Mouse (Mus musculus): ENCODE measurements around the gene Fat1.

The Fat1 gene

GRCm38 (mm10) chr8:44932546-44933342 lies 2.5 kb upstream of the Fat1 start:
- H3K36me3 ChIP-seq (ENCODE audit: insufficient read depth, low read length), result no peaks in the 10 kb centered on the region
- peaks cover 29% of the 10 kb centered on the region for H3K9me3 ChIP-seq (ENCODE audit: low read length)
- peaks cover 27% of the 10 kb centered on the region for H3K27me3 ChIP-seq (ENCODE audit: insufficient read depth, low read length)
- H3K4me1 ChIP-seq (replicated peaks; ENCODE audit: low read depth, low read length), result peaks cover 22% of the 10 kb centered on the region
- no peak overlapping the region for H3K4me3 ChIP-seq (replicated peaks; ENCODE audit: low read length)
- no peak for TF ChIP-seq POU5F1 (IDR thresholded peaks at IDR 0.05; ENCODE audit: borderline replicate concordance, low read length)
- no peak for TF ChIP-seq CTCF (conservative IDR thresholded peaks at IDR 0.05; ENCODE audit: low read length)
- TF ChIP-seq NANOG (IDR thresholded peaks at IDR 0.05; ENCODE audit: borderline replicate concordance, low read length), result no peak

GRCm38 (mm10) chr8:44933478-44933877 lies 1.8 kb upstream of the Fat1 start:
- no peak overlapping the region for H3K4me3 ChIP-seq (replicated peaks; ENCODE audit: low read length)
- H3K9me3 ChIP-seq (ENCODE audit: low read length), result peaks cover 26% of the 10 kb centered on the region
- H3K27me3 ChIP-seq (ENCODE audit: insufficient read depth, low read length), result peaks cover 25% of the 10 kb centered on the region
- TF ChIP-seq NANOG (IDR thresholded peaks at IDR 0.05; ENCODE audit: borderline replicate concordance, low read length) (no peak), CTCF (conservative IDR thresholded peaks at IDR 0.05; ENCODE audit: low read length) (no peak), POU5F1 (IDR thresholded peaks at IDR 0.05; ENCODE audit: borderline replicate concordance, low read length) (no peak)
- peaks cover 22% of the 10 kb centered on the region for H3K4me1 ChIP-seq (replicated peaks; ENCODE audit: low read depth, low read length)
- no peaks in the 10 kb centered on the region for H3K36me3 ChIP-seq (ENCODE audit: insufficient read depth, low read length)

GRCm38 (mm10) chr8:44934416-44934815 lies 831 bp upstream of the Fat1 start:
- peaks cover 19% of the 10 kb centered on the region for H3K9me3 ChIP-seq (ENCODE audit: low read length)
- peaks cover 23% of the 10 kb centered on the region for H3K27me3 ChIP-seq (ENCODE audit: insufficient read depth, low read length)
- peaks cover 29% of the 10 kb centered on the region for H3K4me1 ChIP-seq (replicated peaks; ENCODE audit: low read depth, low read length)
- TF ChIP-seq CTCF (conservative IDR thresholded peaks at IDR 0.05; ENCODE audit: low read length), result no peak
- no peak for TF ChIP-seq NANOG (IDR thresholded peaks at IDR 0.05; ENCODE audit: borderline replicate concordance, low read length)
- TF ChIP-seq POU5F1 (IDR thresholded peaks at IDR 0.05; ENCODE audit: borderline replicate concordance, low read length), result no peak
- no peaks in the 10 kb centered on the region for H3K36me3 ChIP-seq (ENCODE audit: insufficient read depth, low read length)
- peak overlapping the region; percentile 91 for H3K4me3 ChIP-seq (replicated peaks; ENCODE audit: low read length)

GRCm38 (mm10) chr8:44935741-44936140 lies 494 bp downstream of the Fat1 start:
- TF ChIP-seq CTCF (conservative IDR thresholded peaks at IDR 0.05; ENCODE audit: low read length) (peak; percentile 56), NANOG (IDR thresholded peaks at IDR 0.05; ENCODE audit: borderline replicate concordance, low read length) (no peak), POU5F1 (IDR thresholded peaks at IDR 0.05; ENCODE audit: borderline replicate concordance, low read length) (no peak)
- H3K36me3 ChIP-seq (ENCODE audit: insufficient read depth, low read length), result peaks cover 5% of the 10 kb centered on the region
- H3K4me1 ChIP-seq (replicated peaks; ENCODE audit: low read depth, low read length), result peaks cover 38% of the 10 kb centered on the region
- peaks cover 9% of the 10 kb centered on the region for H3K9me3 ChIP-seq (ENCODE audit: low read length)
- peak overlapping the region; percentile 91 for H3K4me3 ChIP-seq (replicated peaks; ENCODE audit: low read length)
- H3K27me3 ChIP-seq (ENCODE audit: insufficient read depth, low read length), result peaks cover 24% of the 10 kb centered on the region

- TF ChIP-seq NANOG (IDR thresholded peaks at IDR 0.05; ENCODE audit: borderline replicate concordance, low read length) (no peak), POU5F1 (IDR thresholded peaks at IDR 0.05; ENCODE audit: borderline replicate concordance, low read length) (no peak), CTCF (conservative IDR thresholded peaks at IDR 0.05; ENCODE audit: low read length) (no peak)
- H3K4me3 ChIP-seq (replicated peaks; ENCODE audit: low read length), result peak overlapping the region; percentile 91
- H3K4me1 ChIP-seq (replicated peaks; ENCODE audit: low read depth, low read length), result peaks cover 45% of the 10 kb centered on the region
- peaks cover 5% of the 10 kb centered on the region for H3K9me3 ChIP-seq (ENCODE audit: low read length)
- peaks cover 25% of the 10 kb centered on the region for H3K27me3 ChIP-seq (ENCODE audit: insufficient read depth, low read length)
- peaks cover 13% of the 10 kb centered on the region for H3K36me3 ChIP-seq (ENCODE audit: insufficient read depth, low read length)
Observed at GRCm38 (mm10) chr8:44936481-44936961, 1.3 kb downstream of the Fat1 start.

GRCm38 (mm10) chr8:44937141-44937825 lies 2.0 kb downstream of the Fat1 start:
- peak overlapping the region; percentile 91 for H3K4me3 ChIP-seq (replicated peaks; ENCODE audit: low read length)

GRCm38 (mm10) chr8:44937905-44938642 lies 2.8 kb downstream of the Fat1 start:
- peaks cover 22% of the 10 kb centered on the region for H3K27me3 ChIP-seq (ENCODE audit: insufficient read depth, low read length)
- no peak for TF ChIP-seq POU5F1 (IDR thresholded peaks at IDR 0.05; ENCODE audit: borderline replicate concordance, low read length)
- TF ChIP-seq CTCF (conservative IDR thresholded peaks at IDR 0.05; ENCODE audit: low read length), result no peak
- TF ChIP-seq NANOG (IDR thresholded peaks at IDR 0.05; ENCODE audit: borderline replicate concordance, low read length), result no peak
- peak overlapping the region; percentile 91 for H3K4me3 ChIP-seq (replicated peaks; ENCODE audit: low read length)
- no peaks in the 10 kb centered on the region for H3K9me3 ChIP-seq (ENCODE audit: low read length)
- peaks cover 60% of the 10 kb centered on the region for H3K4me1 ChIP-seq (replicated peaks; ENCODE audit: low read depth, low read length)
- peaks cover 24% of the 10 kb centered on the region for H3K36me3 ChIP-seq (ENCODE audit: insufficient read depth, low read length)

More at GRCm38 (mm10) chr8:44937141-44937825, 2.0 kb downstream of the Fat1 start:
- TF ChIP-seq POU5F1 (IDR thresholded peaks at IDR 0.05; ENCODE audit: borderline replicate concordance, low read length), result peak; percentile 5; the same call in 1 of the 2 replicates
- TF ChIP-seq CTCF (conservative IDR thresholded peaks at IDR 0.05; ENCODE audit: low read length), result no peak
- H3K9me3 ChIP-seq (ENCODE audit: low read length), result no peaks in the 10 kb centered on the region
- peaks cover 53% of the 10 kb centered on the region for H3K4me1 ChIP-seq (replicated peaks; ENCODE audit: low read depth, low read length)
- H3K36me3 ChIP-seq (ENCODE audit: insufficient read depth, low read length), result peaks cover 19% of the 10 kb centered on the region
- H3K27me3 ChIP-seq (ENCODE audit: insufficient read depth, low read length), result peaks cover 21% of the 10 kb centered on the region

GRCm38 (mm10) chr8:44938643-44938979 lies 3.4 kb downstream of the Fat1 start:
- peaks cover 66% of the 10 kb centered on the region for H3K4me1 ChIP-seq (replicated peaks; ENCODE audit: low read depth, low read length)
- H3K27me3 ChIP-seq (ENCODE audit: insufficient read depth, low read length), result peaks cover 22% of the 10 kb centered on the region
- TF ChIP-seq CTCF (conservative IDR thresholded peaks at IDR 0.05; ENCODE audit: low read length), result no peak
- no peak for TF ChIP-seq POU5F1 (IDR thresholded peaks at IDR 0.05; ENCODE audit: borderline replicate concordance, low read length)
- TF ChIP-seq NANOG (IDR thresholded peaks at IDR 0.05; ENCODE audit: borderline replicate concordance, low read length), result no peak
- peaks cover 30% of the 10 kb centered on the region for H3K36me3 ChIP-seq (ENCODE audit: insufficient read depth, low read length)
- peak overlapping the region; percentile 91 for H3K4me3 ChIP-seq (replicated peaks; ENCODE audit: low read length)
- no peaks in the 10 kb centered on the region for H3K9me3 ChIP-seq (ENCODE audit: low read length)

Data from E14TG2a.4 (cell line).